Mouse (Mus musculus) hindbrain, embryonic 10.5 days (tissue): ENCODE data around the gene Nxph1. TPM values are rescaled to one million over a fixed set of nuclear protein-coding genes. Genes with fewer than 3 reads are reported as not detected.

Experiments
- DNase-seq: peaks from one replicate; pipeline ENCODE4 v3.0.0-alpha.2; 2017; ENCODE audit warnings: low spot score
- H3K27ac ChIP-seq: fragments of 300-500 bp; sonication (generic); 2 replicates; pipeline ENCODE4 v1.5.1; 2016; ENCODE audit warnings: mild to moderate bottlenecking, moderate library complexity
- H3K27me3 ChIP-seq: fragments of 300-500 bp; sonication (generic); 2 replicates; pipeline ENCODE4 v1.6.1; 2016; ENCODE audit warnings: mild to moderate bottlenecking; ENCODE audit not compliant: poor library complexity, insufficient read depth, severe bottlenecking
- H3K36me3 ChIP-seq: fragments of 300-500 bp; sonication (generic); 2 replicates; pipeline ENCODE4 v1.6.1; 2016; ENCODE audit warnings: mild to moderate bottlenecking, moderate library complexity
- H3K4me1 ChIP-seq: fragments of 300-500 bp; sonication (generic); replicated peaks from 2 replicates; pipeline ENCODE4 v1.6.1; 2016; ENCODE audit warnings: mild to moderate bottlenecking
- H3K4me3 ChIP-seq: fragments of 300-500 bp; sonication (generic); 2 replicates; pipeline ENCODE4 v1.5.1; 2016; ENCODE audit warnings: mild to moderate bottlenecking, moderate library complexity
- H3K9me3 ChIP-seq: fragments of 300-500 bp; sonication (generic); 2 replicates; pipeline ENCODE4 v1.6.1; 2016; ENCODE audit warnings: mild to moderate bottlenecking, moderate library complexity
- WGBS: fragments of 180-500 bp; shearing (Covaris S2); methylation state at CpG from one replicate; pipeline ENCODE4 v1.1.7; 2016; 5-methylcytosine and 5-hydroxymethylcytosine counted together
- polyA plus RNA-seq: library from polyadenylated mRNA; unstranded; fragments of >200 nt; fragmentation: Nextera tagmentation; extraction: Ambion mirVana; gene quantifications from 2 replicates; pipeline ENCODE4 v1.2.1, GENCODE M21; 2016

Gene Nxph1
- polyA plus RNA-seq, 1 experiment from 2014 or later, result 3.4 TPM

DNA sequence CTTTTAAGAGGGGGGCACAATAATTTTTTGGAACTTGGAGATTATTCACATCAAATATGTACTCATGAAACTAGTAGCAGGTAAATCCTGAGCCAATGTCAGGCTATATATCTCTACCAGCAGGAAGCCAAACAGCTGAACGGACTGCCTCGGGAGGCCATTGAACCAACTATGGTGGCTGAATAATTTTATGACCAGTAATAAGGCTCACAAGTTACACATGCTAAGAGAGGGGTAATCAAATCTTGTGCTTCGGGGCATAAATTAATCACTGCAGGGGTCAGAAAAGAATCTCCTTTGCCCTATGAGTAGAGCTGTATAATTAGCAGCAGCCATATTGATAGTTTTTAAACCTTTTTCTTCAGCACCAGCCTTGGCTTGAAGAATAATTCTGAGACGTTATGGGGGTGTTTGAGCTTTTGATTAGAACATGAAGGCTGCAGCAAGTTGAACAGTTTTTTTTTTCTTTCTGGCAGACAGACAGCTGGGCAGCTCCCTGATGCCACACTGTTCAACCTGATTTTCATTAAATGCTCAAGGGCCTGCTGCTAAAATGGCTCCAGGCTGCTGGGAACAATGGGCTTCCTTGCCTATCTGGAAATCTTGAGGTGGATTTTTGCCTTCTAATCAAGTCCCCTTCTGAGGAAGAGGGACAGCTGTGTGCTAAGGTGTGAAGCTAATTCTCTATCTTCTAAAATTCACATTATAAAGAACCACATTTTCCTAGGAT is 272.7 kb downstream of the Nxph1 start:
- Histone ChIP-seq H3K27ac (no peak overlapping the region), H3K36me3 (no peaks in the 10 kb centered on the region), H3K4me1 (no peaks in the 10 kb centered on the region), H3K27me3 (no peaks in the 10 kb centered on the region), H3K4me3 (no peak overlapping the region), H3K9me3 (no peaks in the 10 kb centered on the region)
- WGBS, result 69% methylated on average over 4 of the region's 4 CpGs
- DNase-seq, result no peak

DNA sequence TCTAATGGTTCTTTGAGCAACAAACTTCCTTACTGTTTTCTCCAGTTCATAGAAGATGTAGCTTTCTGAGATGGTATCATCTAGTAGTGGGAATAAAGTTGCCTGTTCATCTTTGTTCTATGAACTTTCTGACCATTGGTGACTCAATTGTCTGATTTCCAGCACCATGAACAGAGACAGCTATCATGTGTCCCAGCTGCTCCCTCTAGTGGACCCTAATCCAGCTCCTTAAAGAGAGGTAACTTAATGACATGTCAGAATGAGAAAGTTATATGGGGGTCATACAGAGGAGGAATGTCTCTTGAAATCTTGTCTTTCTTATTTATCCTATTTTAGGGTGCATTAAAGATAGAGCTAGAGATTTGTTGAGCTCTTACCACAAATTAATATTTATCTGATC is 286.6 kb downstream of the Nxph1 start:
- Histone ChIP-seq H3K9me3 (no peaks in the 10 kb centered on the region), H3K4me1 (no peaks in the 10 kb centered on the region), H3K27me3 (no peaks in the 10 kb centered on the region), H3K36me3 (no peaks in the 10 kb centered on the region), H3K4me3 (no peak overlapping the region), H3K27ac (no peak overlapping the region)
- DNase-seq, result peak; percentile 3

DNA sequence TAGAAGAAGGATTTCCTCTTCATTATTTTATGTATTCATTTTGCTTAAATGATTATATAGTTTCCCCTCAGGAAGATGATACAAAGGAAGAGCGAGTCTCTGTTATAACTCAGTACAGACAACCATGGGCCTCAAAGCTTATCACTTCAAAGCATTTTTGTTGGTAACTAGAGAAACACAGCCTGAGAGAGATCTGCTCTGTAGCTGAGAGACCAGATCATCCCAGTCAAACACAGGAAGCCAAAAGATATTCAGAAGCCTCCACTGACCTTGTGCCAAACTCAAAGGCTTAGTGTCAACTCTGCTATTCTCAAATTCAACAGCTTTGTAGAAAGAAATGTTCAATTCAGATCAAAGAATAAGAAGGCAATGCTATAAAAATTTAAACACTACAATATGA is 319.8 kb downstream of the Nxph1 start:
- H3K27me3 ChIP-seq, result no peaks in the 10 kb centered on the region
- H3K4me1 ChIP-seq, result no peaks in the 10 kb centered on the region
- DNase-seq, result no peak
- 42% methylated on average over 1 of the region's 1 CpGs for WGBS
- H3K36me3 ChIP-seq, result no peaks in the 10 kb centered on the region
- no peak overlapping the region for H3K4me3 ChIP-seq
- no peak overlapping the region for H3K27ac ChIP-seq
- no peaks in the 10 kb centered on the region for H3K9me3 ChIP-seq

Other genes with a start within 250 kb of the Nxph1 start
- gene Ica1, start 169.9 kb upstream of the Nxph1 start, polyA plus RNA-seq, result 14.8 and 17.7 TPM in 2 replicates